Mouse (Mus musculus) heart, embryonic 12.5 days (tissue): ENCODE results near the gene Bub3. TPM values are rescaled to one million over a fixed set of nuclear protein-coding genes. Genes with fewer than 3 reads are reported as not detected.

ENCODE experiments used
- ATAC-seq: fragments of 200-750 bp; cut with Nextera tagmentation; 2 replicates; pipeline ENCODE4 v1.8.0; 2017; ENCODE audit warnings: moderate TSS enrichment, moderate library complexity; ENCODE audit not compliant: insufficient number of reproducible peaks, low FRiP score
- H3K27ac ChIP-seq: fragments of 300-500 bp; sonication (generic); 2 replicates; pipeline ENCODE4 v1.5.1; 2016; ENCODE audit warnings: mild to moderate bottlenecking, moderate library complexity; ENCODE audit not compliant: poor library complexity, severe bottlenecking
- H3K27me3 ChIP-seq: fragments of 300-500 bp; sonication (generic); replicated peaks from 2 replicates; pipeline ENCODE4 v1.6.1; 2016; ENCODE audit warnings: mild to moderate bottlenecking, moderate library complexity
- H3K36me3 ChIP-seq: fragments of 300-500 bp; sonication (generic); 2 replicates; pipeline ENCODE4 v1.6.1; 2016; ENCODE audit warnings: mild to moderate bottlenecking, moderate library complexity
- H3K4me1 ChIP-seq: fragments of 300-500 bp; sonication (generic); replicated peaks from 2 replicates; pipeline ENCODE4 v1.6.1; 2016; ENCODE audit warnings: mild to moderate bottlenecking
- H3K4me2 ChIP-seq: fragments of 300-500 bp; sonication (generic); 2 replicates; pipeline ENCODE4 v1.6.1; 2016; ENCODE audit warnings: mild to moderate bottlenecking, moderate library complexity
- H3K4me3 ChIP-seq: fragments of 300-500 bp; sonication (generic); 2 replicates; pipeline ENCODE4 v1.5.1; 2016; ENCODE audit warnings: mild to moderate bottlenecking
- H3K9ac ChIP-seq: fragments of 300-500 bp; sonication (generic); 2 replicates; pipeline ENCODE4 v1.6.1; 2016; ENCODE audit warnings: mild to moderate bottlenecking, moderate library complexity
- H3K9me3 ChIP-seq: fragments of 300-500 bp; sonication (generic); replicated peaks from 2 replicates; pipeline ENCODE4 v1.6.1; 2016; ENCODE audit warnings: mild to moderate bottlenecking, moderate library complexity
- WGBS: fragments of 180-500 bp; shearing (Covaris S2); methylation state at CpG from one replicate; pipeline ENCODE4 v1.1.7; 2016; 5-methylcytosine and 5-hydroxymethylcytosine counted together
- polyA plus RNA-seq: library from polyadenylated mRNA; unstranded; fragments of >200 nt; fragmentation: Nextera tagmentation; extraction: Ambion mirVana; gene quantifications from 2 replicates; pipeline ENCODE4 v1.2.1, GENCODE M21; 2016

Gene Bub3
- polyA plus RNA-seq: 129 and 133 TPM in 2 replicates

DNA sequence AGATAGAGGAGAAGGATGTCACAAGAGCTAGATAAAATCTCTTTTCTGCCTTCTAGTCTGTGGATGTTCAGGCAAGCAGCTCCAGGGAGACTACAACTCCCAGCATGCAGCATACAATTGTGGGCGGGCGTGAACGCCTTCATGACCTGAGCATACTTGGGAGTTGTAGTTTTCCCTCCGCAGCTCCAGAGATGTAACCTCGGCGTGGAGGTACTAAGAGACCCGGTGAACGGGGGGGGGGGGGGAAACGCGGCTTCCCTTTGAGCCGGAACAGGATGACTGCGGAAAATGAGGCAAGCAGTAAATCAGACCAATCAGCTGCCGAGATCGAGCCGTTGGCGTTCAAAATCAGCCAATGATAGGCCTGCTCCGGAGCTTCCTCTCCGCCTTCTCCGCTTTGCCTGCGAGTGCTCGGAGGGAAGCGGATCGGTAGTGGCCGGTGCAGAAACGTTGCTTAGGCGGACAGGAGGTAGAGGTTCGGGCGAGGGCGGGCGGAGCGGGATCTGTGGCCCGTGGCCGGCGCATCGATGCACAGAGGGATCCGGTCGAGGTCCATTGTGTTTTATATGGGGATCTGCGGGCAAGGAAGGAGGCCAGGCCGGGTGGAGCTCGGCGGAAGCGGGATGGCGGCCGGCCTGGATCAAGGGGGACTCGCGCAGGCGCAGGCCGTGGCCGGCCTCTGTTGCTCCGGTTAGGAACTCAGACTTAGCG lies at the start of gene Bub3:
Bub3 (plus strand) TSS at position 237 of the 711 bp plus-strand sequence.
- Histone ChIP-seq H3K4me2 (peak within 1 kb of the TSS; percentile 81), H3K9me3 (no peaks in the 10 kb centered on the region), H3K36me3 (peaks cover 29% of the 10 kb centered on the region), H3K4me1 (peaks cover 14% of the 10 kb centered on the region), H3K9ac (peak within 1 kb of the TSS; percentile 86), H3K4me3 (peak within 1 kb of the TSS; percentile 80), H3K27ac (peak within 1 kb of the TSS; percentile 87), H3K27me3 (peaks cover 34% of the 10 kb centered on the region)
- peak; percentile 93 for ATAC-seq
- under 1% methylated on average over 46 of the region's 51 CpGs for WGBS

DNA sequence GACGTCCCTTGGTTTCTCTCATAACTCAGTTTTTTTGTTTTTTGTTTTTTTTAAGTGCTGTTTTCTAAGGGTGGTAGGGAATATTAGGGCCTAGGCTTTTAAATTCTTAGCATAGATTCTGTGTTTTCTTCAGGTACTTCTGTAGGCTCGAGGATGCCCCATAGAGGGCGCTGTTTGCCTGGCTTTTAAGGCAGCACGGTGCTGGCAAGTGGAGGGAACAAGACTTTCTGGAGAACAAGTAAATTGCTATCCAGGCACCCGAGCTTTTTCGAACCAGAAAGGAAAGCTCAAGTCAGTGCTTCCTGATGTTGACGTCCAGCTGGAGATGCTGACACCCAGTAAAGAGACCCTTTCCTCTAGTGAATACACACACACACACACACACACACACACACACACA lies 20.0 kb upstream of the Bub3 start:
- H3K27ac ChIP-seq: no peak overlapping the region
- H3K4me3 ChIP-seq: no peak overlapping the region
- H3K9me3 ChIP-seq: no peaks in the 10 kb centered on the region
- 0% methylated on average over 7 of the region's 7 CpGs for WGBS
- H3K4me2 ChIP-seq: no peak overlapping the region
- peaks cover 31% of the 10 kb centered on the region for H3K4me1 ChIP-seq
- H3K27me3 ChIP-seq: peaks cover 87% of the 10 kb centered on the region
- no peak for ATAC-seq
- H3K9ac ChIP-seq: no peak overlapping the region
- H3K36me3 ChIP-seq: no peaks in the 10 kb centered on the region

DNA sequence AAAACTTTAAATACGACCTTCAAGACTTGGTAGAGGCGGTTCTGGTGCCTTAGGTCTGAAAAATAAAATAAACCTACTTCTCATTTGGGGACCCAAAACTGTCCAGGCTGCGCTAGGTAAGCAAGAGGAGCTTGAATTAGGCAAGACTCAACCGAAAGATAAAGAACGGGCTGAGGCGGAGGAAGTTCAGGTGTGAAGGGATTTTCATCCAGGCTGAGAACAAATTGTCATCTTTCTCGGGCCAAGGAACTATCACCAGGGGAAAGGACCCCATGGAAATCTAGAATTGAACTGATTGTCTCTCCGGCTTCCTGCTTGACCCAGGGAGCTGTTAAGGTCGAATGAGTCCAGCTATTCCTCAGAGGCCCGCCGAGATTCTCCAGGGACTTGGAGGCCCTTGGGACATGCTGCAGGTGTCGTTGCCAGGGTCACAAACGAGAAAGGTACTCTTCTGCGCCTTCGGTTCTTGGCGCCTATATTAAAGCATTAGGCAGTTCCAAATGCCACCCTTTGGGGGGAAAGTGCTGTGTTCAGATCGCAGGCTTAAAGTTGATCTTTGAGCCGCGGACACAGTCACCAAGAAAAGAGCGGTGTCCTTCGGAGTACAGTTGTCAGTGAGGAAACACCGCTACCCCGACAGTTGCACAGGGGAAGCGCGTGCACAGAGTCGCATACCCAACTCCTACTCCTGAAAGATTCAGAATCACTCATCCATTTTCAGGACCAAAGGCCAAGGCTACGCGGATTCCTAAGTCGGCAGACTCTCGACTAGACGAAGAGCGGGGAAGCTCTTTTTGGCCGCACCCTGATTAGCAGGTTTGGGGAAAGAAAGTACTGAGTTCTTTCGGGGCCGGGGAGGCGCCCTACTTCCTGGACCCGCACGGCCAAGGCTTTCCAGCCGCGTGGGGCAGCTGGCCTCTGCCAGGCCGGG lies 18.6 kb upstream of the Bub3 start:
- Histone ChIP-seq H3K27ac (no peak overlapping the region), H3K4me1 (peaks cover 31% of the 10 kb centered on the region), H3K4me2 (peak overlapping the region; percentile 74), H3K9me3 (no peaks in the 10 kb centered on the region), H3K27me3 (peaks cover 93% of the 10 kb centered on the region), H3K9ac (no peak overlapping the region), H3K4me3 (peak overlapping the region; percentile 44), H3K36me3 (no peaks in the 10 kb centered on the region)
- 2% methylated on average over 41 of the region's 41 CpGs for WGBS
- no peak for ATAC-seq

DNA sequence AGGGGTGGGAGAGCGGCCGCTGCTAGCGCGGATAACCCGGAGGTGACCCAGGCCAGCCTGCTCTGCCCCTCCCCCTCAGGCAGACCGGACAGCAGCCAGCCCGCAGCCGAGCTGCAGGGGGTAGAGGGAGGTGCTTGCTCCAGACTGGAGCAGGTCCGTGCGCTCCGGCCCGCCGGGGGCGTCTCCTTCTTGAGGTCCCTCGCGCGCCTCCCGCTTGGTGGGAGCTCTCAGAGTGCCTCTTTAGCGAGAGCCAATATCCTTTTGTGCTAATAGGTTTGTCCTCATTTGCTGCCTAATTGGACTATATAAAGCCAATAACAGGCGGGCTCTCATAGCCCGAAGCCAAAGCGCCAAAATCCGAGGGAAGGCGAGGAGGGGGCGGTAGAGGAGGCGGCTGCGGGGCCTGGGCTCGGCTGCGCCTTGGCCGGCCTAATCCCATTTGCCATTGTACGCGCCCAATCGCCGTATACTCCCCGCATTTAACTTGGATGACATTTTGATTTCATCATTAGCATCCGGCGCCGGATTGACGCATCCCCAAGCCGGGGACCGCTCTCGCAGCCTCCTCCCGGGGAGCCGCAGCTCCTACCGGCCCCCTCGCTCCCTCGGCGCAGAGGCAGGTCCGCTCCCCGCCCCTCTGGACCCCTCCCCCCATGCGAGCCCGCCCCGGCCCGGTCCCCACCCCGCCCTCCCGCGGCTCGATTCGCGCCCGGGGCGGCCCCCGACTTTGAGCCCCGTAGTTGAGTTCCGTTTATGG lies 17.7 kb upstream of the Bub3 start, which contains the start of gene Hmx3:
Hmx3 (plus strand) TSS at position 753 of the 757 bp plus-strand sequence.
- Histone ChIP-seq H3K27me3 (peaks cover 93% of the 10 kb centered on the region), H3K4me2 (peak within 1 kb of the TSS; percentile 74), H3K4me3 (peak within 1 kb of the TSS; percentile 44), H3K36me3 (no peaks in the 10 kb centered on the region), H3K4me1 (peaks cover 31% of the 10 kb centered on the region), H3K9ac (no peak within 1 kb of the TSS), H3K27ac (no peak within 1 kb of the TSS), H3K9me3 (no peaks in the 10 kb centered on the region)
- under 1% methylated on average over 56 of the region's 65 CpGs for WGBS
- peak; percentile 53; the same call in 1 of the 2 replicates for ATAC-seq

DNA sequence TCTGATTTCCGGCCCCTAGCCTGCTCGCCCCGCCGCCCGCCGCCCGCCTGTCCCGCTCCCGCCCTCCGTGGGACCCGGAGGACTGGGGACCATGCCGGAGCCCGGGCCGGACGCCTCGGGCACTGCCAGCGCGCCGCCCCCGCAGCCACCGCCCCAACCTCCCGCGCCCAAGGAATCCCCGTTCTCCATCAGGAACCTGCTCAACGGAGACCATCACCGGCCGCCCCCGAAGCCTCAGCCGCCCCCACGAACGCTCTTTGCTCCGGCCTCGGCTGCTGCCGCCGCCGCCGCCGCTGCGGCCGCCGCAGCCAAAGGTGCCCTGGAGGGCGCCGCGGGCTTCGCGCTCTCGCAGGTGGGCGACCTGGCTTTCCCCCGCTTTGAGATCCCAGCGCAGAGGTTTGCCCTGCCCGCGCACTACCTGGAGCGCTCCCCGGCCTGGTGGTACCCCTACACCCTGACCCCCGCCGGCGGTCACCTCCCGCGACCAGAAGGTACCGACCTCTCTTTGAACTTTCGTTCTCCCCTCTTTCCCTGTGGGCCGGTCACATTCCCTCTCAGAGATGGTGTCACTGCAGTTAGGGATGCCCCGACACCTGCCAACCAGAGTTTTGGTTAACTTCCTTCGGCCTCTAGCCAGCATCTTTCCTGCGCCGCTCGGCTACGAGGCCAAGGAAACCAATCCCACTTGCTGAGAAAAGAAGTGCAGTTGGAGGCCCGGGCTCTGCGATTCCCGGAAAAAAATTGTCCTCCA lies 17.0 kb upstream of the Bub3 start:
- H3K27ac ChIP-seq: no peak overlapping the region
- H3K4me2 ChIP-seq: peak overlapping the region; percentile 74
- H3K4me3 ChIP-seq: peak overlapping the region; percentile 44
- H3K4me1 ChIP-seq: peaks cover 31% of the 10 kb centered on the region
- H3K36me3 ChIP-seq: no peaks in the 10 kb centered on the region
- H3K9ac ChIP-seq: no peak overlapping the region
- no peak for ATAC-seq
- H3K27me3 ChIP-seq: peaks cover 93% of the 10 kb centered on the region
- no peaks in the 10 kb centered on the region for H3K9me3 ChIP-seq
- under 1% methylated on average over 70 of the region's 71 CpGs for WGBS

DNA sequence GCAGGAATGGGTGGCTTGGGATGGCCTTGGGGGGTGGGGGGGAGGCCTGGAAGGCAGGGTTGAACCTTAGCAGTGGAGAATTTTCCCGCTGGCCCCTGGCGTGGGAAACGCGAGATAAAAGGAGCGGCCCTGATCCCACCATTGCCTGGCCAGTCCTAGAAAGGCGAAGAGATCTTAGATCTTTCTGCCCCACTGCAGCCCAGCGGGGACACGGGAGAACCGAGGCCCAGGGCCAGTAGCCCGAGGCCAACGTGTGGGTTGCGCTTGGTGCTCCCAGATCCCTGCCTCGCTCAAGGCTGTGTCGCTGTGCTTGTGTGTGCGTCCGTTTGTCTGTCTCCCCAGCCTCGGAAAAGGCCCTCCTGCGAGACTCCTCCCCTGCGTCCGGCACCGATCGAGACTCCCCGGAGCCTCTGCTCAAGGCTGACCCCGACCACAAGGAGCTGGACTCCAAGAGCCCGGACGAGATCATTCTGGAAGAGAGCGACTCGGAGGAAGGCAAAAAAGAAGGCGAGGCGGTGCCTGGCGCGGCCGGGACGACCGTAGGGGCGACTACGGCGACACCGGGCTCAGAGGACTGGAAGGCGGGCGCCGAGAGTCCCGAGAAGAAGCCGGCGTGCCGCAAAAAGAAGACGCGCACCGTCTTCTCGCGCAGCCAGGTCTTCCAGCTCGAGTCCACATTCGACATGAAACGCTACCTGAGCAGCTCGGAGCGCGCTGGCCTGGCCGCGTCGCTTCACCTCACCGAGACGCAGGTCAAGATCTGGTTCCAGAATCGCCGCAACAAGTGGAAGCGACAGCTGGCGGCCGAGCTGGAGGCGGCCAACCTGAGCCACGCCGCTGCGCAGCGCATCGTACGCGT lies 16.2 kb upstream of the Bub3 start:
- no peak for ATAC-seq
- Histone ChIP-seq H3K9ac (no peak overlapping the region), H3K4me1 (peaks cover 31% of the 10 kb centered on the region)

DNA sequence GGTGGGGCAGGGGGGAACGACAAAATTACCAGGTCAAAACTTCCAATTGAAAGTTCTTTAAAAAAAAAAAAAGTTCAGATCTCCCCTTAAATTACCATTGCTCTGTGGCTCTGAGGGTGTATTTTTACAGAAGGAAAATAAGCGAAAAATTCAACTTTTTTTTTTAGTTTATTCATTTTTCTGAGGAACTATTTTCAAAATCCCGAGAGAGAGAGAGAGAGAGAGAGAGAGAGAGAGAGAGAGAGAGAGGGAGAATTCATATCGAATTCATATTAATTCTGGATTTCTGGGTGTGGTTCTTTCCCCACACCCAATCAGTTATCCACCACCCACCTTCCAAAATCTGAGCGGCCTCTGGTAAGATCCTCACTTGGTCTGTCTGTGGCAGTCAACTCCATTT lies 15.2 kb upstream of the Bub3 start:
- Histone ChIP-seq H3K27me3 (peaks cover 93% of the 10 kb centered on the region), H3K36me3 (no peaks in the 10 kb centered on the region), H3K4me1 (peaks cover 31% of the 10 kb centered on the region), H3K4me2 (no peak overlapping the region), H3K9me3 (no peaks in the 10 kb centered on the region), H3K4me3 (no peak overlapping the region), H3K9ac (no peak overlapping the region), H3K27ac (no peak overlapping the region)
- WGBS: 0% methylated on average over 5 of the region's 5 CpGs
- no peak for ATAC-seq

More for the DNA sequence above, 16.2 kb upstream of the Bub3 start:
- WGBS: under 1% methylated on average over 73 of the region's 75 CpGs
- peaks cover 93% of the 10 kb centered on the region for H3K27me3 ChIP-seq
- peak overlapping the region; percentile 74 for H3K4me2 ChIP-seq
- no peaks in the 10 kb centered on the region for H3K36me3 ChIP-seq
- H3K9me3 ChIP-seq: no peaks in the 10 kb centered on the region
- H3K4me3 ChIP-seq: peak overlapping the region; percentile 44
- no peak overlapping the region for H3K27ac ChIP-seq

DNA sequence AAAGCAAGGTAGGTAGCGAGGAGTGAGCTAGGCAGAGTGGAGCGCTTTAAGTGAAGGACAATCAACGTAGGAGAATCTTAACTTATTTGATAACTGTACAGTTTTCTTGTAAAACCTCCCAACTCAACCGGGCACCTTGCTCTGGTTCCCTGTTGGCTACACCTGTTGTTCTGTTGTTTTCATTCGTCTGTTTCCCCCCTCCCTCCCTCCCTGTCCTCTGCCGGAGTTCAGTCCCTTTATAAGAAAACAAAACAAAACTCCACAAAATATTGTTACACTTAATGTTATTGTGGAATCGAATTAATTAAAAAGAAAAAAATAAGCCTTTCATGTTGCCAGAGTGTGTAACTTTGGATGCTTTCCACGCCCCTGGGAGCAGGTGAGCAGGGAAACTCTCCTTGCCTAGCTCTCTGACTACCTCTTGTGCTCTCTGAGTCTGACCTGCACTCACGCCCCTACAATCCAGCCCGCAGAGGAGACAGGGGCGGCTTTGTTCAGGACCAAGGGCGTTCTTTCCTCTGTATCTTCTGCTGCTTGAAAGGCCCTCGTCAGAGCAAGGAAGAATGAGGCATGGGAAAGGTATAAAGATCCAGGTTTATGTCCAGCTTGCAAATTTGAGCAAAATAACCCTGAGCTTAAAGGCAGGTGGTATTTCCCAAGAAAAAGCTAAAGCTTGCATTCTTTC lies 14.2 kb upstream of the Bub3 start:
- no peak for ATAC-seq
- no peaks in the 10 kb centered on the region for H3K9me3 ChIP-seq
- H3K27me3 ChIP-seq: peaks cover 93% of the 10 kb centered on the region
- WGBS: 3% methylated on average over 13 of the region's 13 CpGs
- H3K4me2 ChIP-seq: no peak overlapping the region
- H3K4me3 ChIP-seq: no peak overlapping the region
- no peaks in the 10 kb centered on the region for H3K36me3 ChIP-seq
- H3K27ac ChIP-seq: no peak overlapping the region
- H3K4me1 ChIP-seq: peaks cover 31% of the 10 kb centered on the region
- no peak overlapping the region for H3K9ac ChIP-seq

DNA sequence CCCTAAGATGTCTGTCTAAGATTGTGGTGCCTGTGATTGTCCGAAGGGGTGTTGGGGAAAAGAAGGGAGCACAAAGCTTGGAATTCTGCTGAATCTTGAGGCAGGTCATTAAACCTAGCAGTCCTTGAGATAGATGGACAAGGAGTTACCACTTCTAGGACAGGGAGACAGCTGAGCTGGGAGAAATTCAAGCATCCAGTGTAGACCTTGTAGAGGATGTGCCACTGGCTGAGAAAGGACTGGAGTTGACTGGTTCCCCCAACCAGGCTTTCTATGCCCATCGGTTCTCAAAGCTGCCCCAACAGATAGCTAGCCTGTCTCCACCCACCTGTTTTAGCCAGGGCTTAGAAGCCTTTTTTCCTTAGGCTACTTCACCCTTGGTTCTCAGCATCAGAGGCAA lies 13.6 kb upstream of the Bub3 start:
- Histone ChIP-seq H3K27me3 (peaks cover 93% of the 10 kb centered on the region), H3K36me3 (no peaks in the 10 kb centered on the region), H3K27ac (no peak overlapping the region), H3K4me2 (no peak overlapping the region), H3K4me1 (peaks cover 31% of the 10 kb centered on the region), H3K4me3 (no peak overlapping the region), H3K9me3 (no peaks in the 10 kb centered on the region), H3K9ac (no peak overlapping the region)
- ATAC-seq: no peak
- WGBS: 13% methylated on average over 2 of the region's 2 CpGs
